Mouse (Mus musculus): ENCODE measurements around the gene Mcat.

Mcat gene

DNA sequence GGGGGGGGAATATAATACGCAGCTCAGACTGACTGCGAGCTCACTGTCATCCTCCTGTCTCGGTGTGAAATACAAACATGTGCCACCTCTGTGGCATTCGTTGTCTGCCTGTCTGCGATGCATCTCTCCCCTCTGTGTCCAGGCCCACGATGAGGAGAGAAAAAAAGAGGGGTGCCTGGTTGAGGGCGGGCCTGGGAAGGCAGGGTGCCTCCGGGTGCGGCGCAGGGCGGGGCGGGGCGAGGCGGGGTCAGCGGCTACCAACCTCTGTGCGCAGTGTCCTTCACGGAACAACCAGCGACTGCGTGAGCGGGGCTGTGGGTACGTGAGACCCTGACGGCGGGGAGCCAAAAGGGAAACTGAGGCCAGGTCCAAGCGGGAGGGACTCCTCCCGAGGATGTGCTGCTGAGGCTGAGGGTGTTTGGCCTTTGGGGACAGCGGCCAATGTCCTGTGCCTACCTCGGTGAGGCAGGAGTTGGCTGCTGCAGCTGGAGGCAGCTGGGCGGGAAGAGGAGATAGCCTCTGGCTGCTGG is at the start of gene Mcat, which contains the start of gene Tspo:
Gene Mcat, minus strand, starts transcription at position 461 of the 530 bp plus-strand sequence.
Gene Tspo, plus strand, starts transcription at position 266 of the 530 bp plus-strand sequence.
- peak; percentile 66 for DNase-seq (ENCODE audit: low spot score)

- DNase-seq (ENCODE audit: low spot score): peak; percentile 65
Observed at GRCm38 (mm10) chr15:83607115-83607802, 43.7 kb upstream of the Mcat start.

- no peak for DNase-seq (ENCODE audit: low spot score)
Observed at GRCm38 (mm10) chr15:83606700-83607099, 43.1 kb upstream of the Mcat start.

DNA sequence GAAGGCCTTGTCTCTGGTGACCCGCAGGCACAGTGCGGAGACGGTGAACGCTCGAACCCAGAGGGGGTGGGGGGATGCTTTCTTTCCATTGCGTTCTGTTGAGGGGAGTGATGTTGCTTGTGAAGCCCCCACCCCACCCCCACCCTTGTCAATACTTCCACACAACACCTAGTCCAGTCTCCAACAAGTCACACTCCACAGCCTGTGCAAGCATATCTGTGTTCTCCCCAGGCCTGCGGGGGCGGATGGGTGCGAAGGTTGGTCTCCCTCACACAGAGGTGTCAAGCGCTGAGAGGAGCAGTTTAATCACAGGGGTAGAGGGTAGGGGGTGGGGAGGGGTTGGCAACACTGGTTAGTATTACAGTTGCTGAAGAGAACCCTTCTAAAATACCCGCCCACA is 42.6 kb upstream of the Mcat start:
- no peak for DNase-seq (ENCODE audit: low spot score)

DNA sequence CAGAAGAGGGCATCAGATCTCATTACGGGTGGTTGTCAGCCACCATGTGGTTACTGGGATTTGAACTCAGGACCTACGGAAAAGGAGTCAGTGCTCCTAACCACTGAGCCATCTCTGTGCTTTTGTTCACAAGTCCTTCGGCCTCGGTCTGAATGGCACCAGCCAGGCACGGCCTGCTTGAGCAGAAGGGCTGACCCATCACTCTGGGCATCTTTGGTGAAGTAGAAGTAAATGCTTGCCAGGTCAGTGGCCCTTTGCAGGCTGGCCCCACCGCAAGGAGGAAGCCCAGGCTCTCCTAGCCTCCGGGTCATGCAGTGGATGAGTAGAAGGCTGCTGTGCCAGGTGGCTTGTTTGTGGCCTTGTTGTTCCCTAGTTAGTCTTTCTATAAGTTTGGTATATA is 39.8 kb upstream of the Mcat start:
- DNase-seq (ENCODE audit: low spot score): no peak

GRCm38 (mm10) chr15:83603046-83603396 is 39.4 kb upstream of the Mcat start:
- no peak for DNase-seq (ENCODE audit: low spot score)

- peak; percentile 89 for DNase-seq (ENCODE audit: low spot score)
Observed at GRCm38 (mm10) chr15:83602372-83603045, 38.9 kb upstream of the Mcat start.

DNA sequence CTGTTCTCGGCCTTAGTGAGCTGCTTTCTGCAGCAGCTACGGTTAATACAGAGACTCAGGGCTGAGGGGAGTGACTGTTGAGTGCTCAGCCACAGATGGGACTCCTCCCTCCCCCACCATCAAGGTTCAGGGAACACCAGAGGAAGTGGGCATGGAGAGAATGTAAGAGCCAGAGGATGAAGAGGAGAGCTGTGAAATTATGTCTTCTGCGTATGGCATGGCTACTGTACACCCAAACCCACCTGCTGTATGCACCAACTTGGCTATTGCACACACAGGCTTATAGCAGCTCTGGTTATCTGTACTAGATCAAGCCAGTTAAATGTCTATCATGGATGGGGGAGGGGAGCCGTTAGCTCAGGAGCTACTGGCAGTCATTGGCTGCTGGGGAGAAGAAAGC is 37.6 kb upstream of the Mcat start:
- no peak for DNase-seq (ENCODE audit: low spot score)

DNA sequence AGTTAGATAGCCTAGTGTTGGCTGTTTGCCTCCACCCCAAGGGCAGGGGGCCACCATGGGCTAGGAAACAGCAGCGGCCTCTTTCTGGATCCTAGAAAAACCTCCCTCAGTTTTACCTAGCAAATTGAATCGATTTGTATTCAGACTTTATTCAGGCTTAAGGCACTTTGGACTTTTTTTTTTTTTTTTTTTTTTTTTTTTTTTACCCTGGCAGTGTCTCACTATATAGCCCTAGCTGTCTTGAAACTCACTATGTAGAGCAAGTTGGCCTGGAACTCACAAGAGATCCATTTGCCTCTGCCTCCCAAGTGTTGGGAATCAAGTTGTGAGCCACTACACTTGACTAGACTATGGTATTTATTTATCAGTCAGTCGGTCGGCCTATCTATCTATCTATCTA is 33.2 kb upstream of the Mcat start:
- DNase-seq (ENCODE audit: low spot score): no peak

DNA sequence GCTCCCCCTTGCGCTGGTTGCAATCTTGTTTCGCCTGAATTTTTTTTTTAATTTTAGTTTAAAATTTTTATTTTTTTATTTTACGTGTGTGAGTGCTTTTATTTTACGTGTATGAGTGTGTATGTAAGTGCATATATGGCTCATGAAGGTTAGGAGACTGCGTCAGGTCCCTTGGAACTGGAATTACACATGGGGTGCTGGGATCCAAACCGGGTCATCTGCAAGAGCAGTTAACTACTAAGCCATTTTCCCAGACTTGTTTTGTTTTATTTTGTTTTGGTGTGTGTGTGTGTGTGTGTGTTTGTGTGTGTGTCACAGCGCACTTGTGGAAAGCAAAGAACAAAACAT is 31.8 kb upstream of the Mcat start:
- DNase-seq (ENCODE audit: low spot score): no peak

- peak; percentile 68 for DNase-seq (ENCODE audit: low spot score)
Observed at GRCm38 (mm10) chr15:83594513-83595363, 31.2 kb upstream of the Mcat start, which contains the start of gene Ttll12. Gene Ttll12 (minus strand): TSS chr15:83595157.

- DNase-seq (ENCODE audit: low spot score): no peak
Observed at GRCm38 (mm10) chr15:83593702-83594512, 30.3 kb upstream of the Mcat start.

GRCm38 (mm10) chr15:83593189-83593585 is 29.6 kb upstream of the Mcat start:
- no peak for DNase-seq (ENCODE audit: low spot score)

GRCm38 (mm10) chr15:83592260-83593188 is 28.9 kb upstream of the Mcat start:
- DNase-seq (ENCODE audit: low spot score): no peak

- no peak for DNase-seq (ENCODE audit: low spot score)
Observed at GRCm38 (mm10) chr15:83591758-83592157, 28.2 kb upstream of the Mcat start.

GRCm38 (mm10) chr15:83590841-83591240 is 27.3 kb upstream of the Mcat start:
- DNase-seq (ENCODE audit: low spot score): no peak

DNA sequence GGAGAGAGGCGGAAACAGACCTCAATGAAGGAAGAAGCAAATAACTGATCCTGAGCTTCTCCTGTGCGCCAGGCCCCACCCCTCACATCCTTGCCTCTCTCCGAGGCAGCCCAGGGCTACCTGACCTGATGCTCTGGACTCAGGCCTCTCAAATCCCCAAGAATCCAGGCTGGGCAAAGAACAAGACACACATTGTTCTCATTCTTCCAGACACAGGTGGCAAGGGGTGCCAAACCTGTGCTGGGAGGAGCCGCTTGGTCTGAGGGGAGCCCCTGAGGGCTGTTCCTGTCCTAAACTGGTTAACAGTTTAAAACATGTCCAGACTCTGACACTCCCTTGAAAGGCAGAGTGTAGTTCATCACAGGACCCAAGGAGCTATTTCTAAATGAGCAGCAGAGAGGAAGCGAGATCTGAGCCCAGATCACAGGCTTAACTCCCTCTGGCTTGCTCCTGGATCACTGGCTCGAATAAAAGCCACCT is 21.2 kb upstream of the Mcat start:
- no peak for DNase-seq (ENCODE audit: low spot score)

DNA sequence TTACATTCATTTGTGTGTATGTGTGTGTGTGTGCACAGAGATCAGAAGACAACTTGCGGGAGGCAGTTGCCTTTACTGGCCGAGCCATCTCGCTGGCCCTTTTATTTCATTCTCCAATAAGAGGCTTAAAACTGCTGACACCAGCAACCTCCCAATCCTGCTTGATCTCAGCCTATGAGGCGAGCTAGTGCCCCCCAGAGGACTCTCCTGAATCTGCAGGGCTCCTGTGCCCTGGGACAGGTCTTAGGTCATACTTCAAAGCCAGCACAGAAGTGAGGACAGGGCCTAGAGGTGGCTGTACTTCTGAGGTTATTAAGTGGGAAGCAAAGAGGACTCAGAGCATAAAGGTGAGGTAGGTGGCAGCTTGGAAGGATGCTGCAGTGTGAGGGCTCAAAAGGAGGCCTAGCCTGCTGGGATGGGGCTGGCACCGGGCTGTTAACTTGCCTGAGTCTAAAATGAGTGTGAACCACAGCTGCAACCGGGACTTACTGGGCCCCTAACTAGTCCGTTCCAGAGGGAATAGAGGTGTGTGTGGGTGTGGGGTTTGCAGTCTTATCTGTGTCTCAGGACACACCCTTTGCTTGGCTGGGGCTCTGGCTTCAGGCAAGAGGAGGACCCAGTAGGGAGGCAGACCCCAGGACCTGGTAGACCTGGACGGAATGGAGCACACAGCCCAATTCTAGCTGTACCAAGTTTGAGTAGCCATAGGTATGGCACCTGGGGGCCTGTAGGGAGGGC is 20.0 kb upstream of the Mcat start:
- peak; percentile 43 for DNase-seq (ENCODE audit: low spot score)

- DNase-seq (ENCODE audit: low spot score): no peak
Observed at GRCm38 (mm10) chr15:83582931-83583330, 19.3 kb upstream of the Mcat start.

DNA sequence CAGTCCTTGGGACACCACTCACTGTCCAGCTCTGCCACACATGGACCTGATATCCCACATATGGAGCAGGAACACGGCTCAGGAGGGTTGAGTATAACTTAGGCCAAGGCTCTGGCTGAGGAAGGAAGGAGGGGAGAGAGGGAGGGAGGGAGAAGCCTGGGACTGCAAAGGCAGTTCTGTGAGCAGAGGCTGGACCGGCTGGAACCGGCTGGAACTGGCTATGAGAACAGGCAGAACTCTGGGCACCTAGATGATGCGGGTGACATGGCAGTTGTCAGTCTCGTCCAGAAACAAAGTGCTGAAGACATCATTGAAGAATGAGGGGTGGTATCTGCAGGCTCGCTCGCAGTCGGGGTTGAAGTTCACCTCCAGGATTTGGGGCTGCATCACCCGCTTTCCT is 13.1 kb upstream of the Mcat start:
- DNase-seq (ENCODE audit: low spot score): no peak

Data from T-cell, adult 2 months (primary cell).